Mouse (Mus musculus): Measurements from ENCODE around the gene Chsy1. TPM values are rescaled to one million over a fixed set of nuclear protein-coding genes. Genes with fewer than 3 reads are reported as not detected.
A peak's percentile ranks its signal among the peaks of the same experiment; 100 is the strongest.
"Not testable (repeated sequence)": the region's sequence is repeated elsewhere in the genome, so short reads cannot be mapped to it uniquely, and the experiment has no call there.

Chsy1 gene
- polyA plus RNA-seq, 1 experiment from 2014 or later = 24.4 TPM

GRCm38 (mm10) chr7:66180260-66180659 lies 70.9 kb downstream of the Chsy1 start:
- Histone ChIP-seq H3K4me1 (peaks cover 21% of the 10 kb centered on the region), H3K36me3 (peaks cover 8% of the 10 kb centered on the region), H3K4me2 (no peak overlapping the region), H3K9me3 (no peaks in the 10 kb centered on the region), H3K9ac (no peak overlapping the region), H3K27ac (no peak overlapping the region), H3K4me3 (no peak overlapping the region), H3K27me3 (no peaks in the 10 kb centered on the region)
- no peak for ATAC-seq (ENCODE audit: insufficient number of reproducible peaks, insufficient read depth, low FRiP score, low TSS enrichment, low read depth)
- 80% methylated on average over 3 of the region's 3 CpGs for WGBS

- Histone ChIP-seq H3K4me1 (peaks cover 21% of the 10 kb centered on the region), H3K27ac (no peak overlapping the region), H3K36me3 (peaks cover 3% of the 10 kb centered on the region), H3K4me3 (no peak overlapping the region), H3K9ac (no peak overlapping the region), H3K9me3 (no peaks in the 10 kb centered on the region), H3K27me3 (no peaks in the 10 kb centered on the region), H3K4me2 (no peak overlapping the region)
- WGBS = 87% methylated on average over 10 of the region's 10 CpGs
- ATAC-seq (ENCODE audit: insufficient number of reproducible peaks, insufficient read depth, low FRiP score, low TSS enrichment, low read depth) = no peak
Measured at GRCm38 (mm10) chr7:66180711-66181365, 71.5 kb downstream of the Chsy1 start.

GRCm38 (mm10) chr7:66182075-66182715 lies 72.9 kb downstream of the Chsy1 start:
- Histone ChIP-seq H3K36me3 (no peaks in the 10 kb centered on the region), H3K9ac (no peak overlapping the region), H3K4me2 (no peak overlapping the region), H3K4me1 (peaks cover 21% of the 10 kb centered on the region), H3K9me3 (no peaks in the 10 kb centered on the region), H3K27me3 (no peaks in the 10 kb centered on the region), H3K4me3 (no peak overlapping the region), H3K27ac (no peak overlapping the region)
- WGBS = 79% methylated on average over 7 of the region's 7 CpGs
- ATAC-seq (ENCODE audit: insufficient number of reproducible peaks, insufficient read depth, low FRiP score, low TSS enrichment, low read depth) = no peak

- H3K27me3 ChIP-seq = no peaks in the 10 kb centered on the region
- 58% methylated on average over 8 of the region's 8 CpGs for WGBS
- no peaks in the 10 kb centered on the region for H3K36me3 ChIP-seq
- H3K4me3 ChIP-seq = no peak overlapping the region
- no peak overlapping the region for H3K9ac ChIP-seq
- H3K9me3 ChIP-seq = no peaks in the 10 kb centered on the region
- H3K27ac ChIP-seq = no peak overlapping the region
- no peak for ATAC-seq (ENCODE audit: insufficient number of reproducible peaks, insufficient read depth, low FRiP score, low TSS enrichment, low read depth)
- peaks cover 21% of the 10 kb centered on the region for H3K4me1 ChIP-seq
- H3K4me2 ChIP-seq = no peak overlapping the region
Measured at GRCm38 (mm10) chr7:66183404-66183803, 74.1 kb downstream of the Chsy1 start.

GRCm38 (mm10) chr7:66184026-66184425 lies 74.7 kb downstream of the Chsy1 start:
- Histone ChIP-seq H3K9me3 (no peaks in the 10 kb centered on the region), H3K4me3 (no peak overlapping the region), H3K27me3 (no peaks in the 10 kb centered on the region), H3K9ac (no peak overlapping the region), H3K4me2 (no peak overlapping the region), H3K36me3 (no peaks in the 10 kb centered on the region), H3K27ac (no peak overlapping the region), H3K4me1 (peaks cover 18% of the 10 kb centered on the region)
- 81% methylated on average over 4 of the region's 4 CpGs for WGBS
- ATAC-seq (ENCODE audit: insufficient number of reproducible peaks, insufficient read depth, low FRiP score, low TSS enrichment, low read depth) = no peak

GRCm38 (mm10) chr7:66185370-66185769 lies 76.1 kb downstream of the Chsy1 start:
- Histone ChIP-seq H3K4me2 (no peak overlapping the region), H3K27ac (no peak overlapping the region), H3K4me1 (peaks cover 6% of the 10 kb centered on the region), H3K27me3 (no peaks in the 10 kb centered on the region), H3K4me3 (no peak overlapping the region), H3K36me3 (no peaks in the 10 kb centered on the region), H3K9me3 (no peaks in the 10 kb centered on the region), H3K9ac (no peak overlapping the region)
- WGBS = 90% methylated on average over 5 of the region's 5 CpGs
- no peak for ATAC-seq (ENCODE audit: insufficient number of reproducible peaks, insufficient read depth, low FRiP score, low TSS enrichment, low read depth)

- Histone ChIP-seq H3K9me3 (no peaks in the 10 kb centered on the region), H3K4me1 (peaks cover 6% of the 10 kb centered on the region), H3K36me3 (no peaks in the 10 kb centered on the region), H3K4me2 (no peak overlapping the region), H3K27ac (no peak overlapping the region), H3K4me3 (no peak overlapping the region), H3K27me3 (no peaks in the 10 kb centered on the region), H3K9ac (no peak overlapping the region)
- no peak for ATAC-seq (ENCODE audit: insufficient number of reproducible peaks, insufficient read depth, low FRiP score, low TSS enrichment, low read depth)
- WGBS = 81% methylated on average over 4 of the region's 4 CpGs
Measured at GRCm38 (mm10) chr7:66187581-66188231, 78.4 kb downstream of the Chsy1 start.

GRCm38 (mm10) chr7:66190385-66190784 lies 81.1 kb downstream of the Chsy1 start:
- H3K9ac ChIP-seq; H3K4me2 ChIP-seq; H3K27me3 ChIP-seq; H3K4me3 ChIP-seq; H3K36me3 ChIP-seq; H3K4me1 ChIP-seq; H3K27ac ChIP-seq; H3K9me3 ChIP-seq; ATAC-seq (ENCODE audit: insufficient number of reproducible peaks, insufficient read depth, low FRiP score, low TSS enrichment, low read depth): not testable (repeated sequence)
- 85% methylated on average over 10 of the region's 10 CpGs for WGBS

- no peak overlapping the region for H3K9ac ChIP-seq
- 58% methylated on average over 3 of the region's 3 CpGs for WGBS
- H3K4me1 ChIP-seq = peaks cover 19% of the 10 kb centered on the region
- no peaks in the 10 kb centered on the region for H3K27me3 ChIP-seq
- H3K27ac ChIP-seq = no peak overlapping the region
- ATAC-seq (ENCODE audit: insufficient number of reproducible peaks, insufficient read depth, low FRiP score, low TSS enrichment, low read depth) = no peak
- no peaks in the 10 kb centered on the region for H3K36me3 ChIP-seq
- H3K9me3 ChIP-seq = no peaks in the 10 kb centered on the region
- H3K4me3 ChIP-seq = no peak overlapping the region
- H3K4me2 ChIP-seq = no peak overlapping the region
Measured at GRCm38 (mm10) chr7:66194511-66194910, 85.2 kb downstream of the Chsy1 start.

GRCm38 (mm10) chr7:66195881-66196280 lies 86.6 kb downstream of the Chsy1 start:
- no peak overlapping the region for H3K9ac ChIP-seq
- H3K9me3 ChIP-seq = no peaks in the 10 kb centered on the region
- H3K4me3 ChIP-seq = no peak overlapping the region
- no peak for ATAC-seq (ENCODE audit: insufficient number of reproducible peaks, insufficient read depth, low FRiP score, low TSS enrichment, low read depth)
- no peaks in the 10 kb centered on the region for H3K36me3 ChIP-seq
- H3K4me1 ChIP-seq = peaks cover 25% of the 10 kb centered on the region
- H3K4me2 ChIP-seq = no peak overlapping the region
- H3K27ac ChIP-seq = no peak overlapping the region
- H3K27me3 ChIP-seq = no peaks in the 10 kb centered on the region
- 47% methylated on average over 1 of the region's 1 CpGs for WGBS

GRCm38 (mm10) chr7:66196609-66197445 lies 87.5 kb downstream of the Chsy1 start:
- peak; percentile 23; the same call in 1 of the 2 replicates for ATAC-seq (ENCODE audit: insufficient number of reproducible peaks, insufficient read depth, low FRiP score, low TSS enrichment, low read depth)
- H3K4me3 ChIP-seq = no peak overlapping the region
- WGBS = 80% methylated on average over 11 of the region's 11 CpGs
- H3K27ac ChIP-seq = no peak overlapping the region
- peaks cover 31% of the 10 kb centered on the region for H3K4me1 ChIP-seq
- no peak overlapping the region for H3K4me2 ChIP-seq
- no peaks in the 10 kb centered on the region for H3K27me3 ChIP-seq
- H3K9ac ChIP-seq = no peak overlapping the region
- no peaks in the 10 kb centered on the region for H3K9me3 ChIP-seq
- H3K36me3 ChIP-seq = no peaks in the 10 kb centered on the region

Data from embryonic facial prominence, embryonic 13.5 days (tissue).